Mouse (Mus musculus): ENCODE data around the gene Gm49333.
"Not testable (repeated sequence)": the region's sequence is repeated elsewhere in the genome, so short reads cannot be mapped to it uniquely, and the experiment has no call there.

Gm49333 gene

DNA sequence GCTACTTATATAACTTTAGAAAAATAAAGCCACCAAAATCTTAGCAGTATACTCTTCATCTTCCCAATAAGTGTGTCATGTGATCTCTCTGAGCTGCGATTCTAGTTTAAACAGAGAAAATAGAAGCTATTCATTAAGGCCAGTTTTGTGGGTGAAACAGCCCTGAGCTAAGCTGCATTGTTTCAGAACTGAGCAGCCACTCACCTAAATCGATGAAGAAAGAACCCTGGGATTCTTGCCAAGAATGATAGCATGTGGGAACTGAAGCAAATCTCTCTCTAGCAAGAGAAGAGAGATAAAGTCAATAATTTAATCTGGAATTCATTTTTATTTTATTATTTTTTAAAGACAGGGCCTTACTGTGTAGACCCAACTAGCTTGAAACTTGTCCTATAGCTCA lies 11.8 kb downstream of the Gm49333 start:
- DNase-seq (ENCODE audit: low spot score), result no peak

DNA sequence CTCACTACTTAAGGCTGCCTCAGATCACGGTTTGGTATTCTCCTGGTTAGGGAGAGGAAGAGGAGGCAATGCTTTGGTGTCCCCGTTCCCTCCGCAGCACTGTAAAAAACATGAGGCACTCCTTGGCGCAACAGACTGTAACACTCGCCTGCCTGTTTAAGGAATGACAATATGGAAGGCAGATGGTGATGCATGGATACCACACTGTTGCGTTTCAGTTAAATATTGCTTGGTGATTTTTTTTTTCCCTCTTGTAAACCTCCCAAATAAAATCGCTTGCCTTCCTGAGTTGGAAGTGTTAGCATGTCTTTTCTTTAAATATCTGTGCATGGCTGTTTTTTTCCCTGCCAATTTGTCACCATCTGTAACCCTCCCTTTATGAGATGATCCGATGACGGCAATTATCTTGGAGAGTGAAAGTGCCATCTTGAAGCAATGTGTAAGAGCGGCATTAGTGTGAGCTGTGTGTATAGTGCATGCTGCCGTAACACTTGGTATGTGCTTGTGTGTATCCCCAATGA lies 17.5 kb downstream of the Gm49333 start:
- no peak for DNase-seq (ENCODE audit: low spot score)

DNA sequence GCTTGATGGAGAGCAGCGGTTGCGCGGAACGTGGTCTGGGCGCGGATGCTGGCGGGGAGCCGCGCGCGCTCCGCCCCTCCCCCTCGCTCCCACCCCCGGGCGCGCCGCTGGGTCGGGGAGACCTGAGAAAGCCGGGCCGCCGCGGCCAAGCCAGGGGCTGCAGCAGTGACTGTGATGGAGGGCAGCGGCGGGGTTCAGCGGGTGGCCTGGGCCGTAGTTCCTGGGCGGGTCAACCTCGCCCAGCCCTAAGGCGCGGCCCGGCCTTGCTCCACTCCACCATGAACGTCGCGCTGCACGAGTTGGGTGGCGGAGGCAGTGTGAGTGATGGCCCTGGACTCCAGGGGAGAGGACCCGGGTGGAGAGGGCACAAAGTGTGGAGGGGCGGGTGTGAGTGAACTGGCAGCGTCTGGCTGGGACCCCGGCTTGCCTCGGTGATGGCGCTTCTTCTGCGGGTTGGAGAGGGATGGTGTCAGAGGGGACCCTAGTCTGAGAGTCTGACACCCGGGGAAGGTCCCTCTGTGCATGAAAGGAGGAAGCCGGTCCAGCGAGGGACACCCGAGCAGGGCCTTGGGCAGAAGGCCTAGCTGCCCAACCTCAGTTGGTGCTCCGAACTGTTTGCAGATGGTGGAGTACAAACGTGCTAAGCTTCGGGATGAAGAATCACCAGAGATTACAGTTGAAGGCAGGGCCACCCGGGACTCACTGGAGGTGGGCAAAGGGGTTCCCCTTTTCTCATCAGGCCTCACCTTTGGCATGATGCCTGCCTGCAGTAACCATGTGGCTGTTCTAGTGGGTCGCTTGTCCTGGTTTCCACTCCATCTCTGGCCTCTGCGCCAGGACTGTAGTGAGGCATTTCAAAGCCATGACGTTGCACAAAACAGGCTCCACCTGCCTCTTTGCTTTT lies 18.6 kb downstream of the Gm49333 start, which contains the start of gene Ece2:
Gene Ece2, plus strand, starts transcription at position 98 of the 904 bp plus-strand sequence.
- peak; percentile 52 for DNase-seq (ENCODE audit: low spot score)

DNA sequence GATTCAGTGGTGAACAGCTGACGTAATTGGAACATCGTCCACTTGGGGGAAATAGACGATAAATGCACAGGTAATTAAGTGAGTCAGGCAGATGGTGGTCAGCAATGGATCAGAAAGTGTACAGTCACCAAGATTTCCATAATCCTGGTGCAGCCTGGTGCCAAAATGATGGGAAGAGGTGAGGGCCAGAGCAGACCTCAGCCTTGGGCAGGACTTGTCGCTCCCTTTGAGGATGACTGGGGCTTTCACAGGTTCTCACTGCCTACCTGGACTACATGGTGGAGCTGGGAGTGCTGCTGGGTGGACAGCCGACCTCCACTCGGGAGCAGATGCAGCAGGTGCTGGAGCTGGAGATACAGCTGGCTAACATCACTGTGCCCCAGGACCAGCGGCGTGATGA lies 26.0 kb downstream of the Gm49333 start:
- no peak for DNase-seq (ENCODE audit: low spot score)

DNA sequence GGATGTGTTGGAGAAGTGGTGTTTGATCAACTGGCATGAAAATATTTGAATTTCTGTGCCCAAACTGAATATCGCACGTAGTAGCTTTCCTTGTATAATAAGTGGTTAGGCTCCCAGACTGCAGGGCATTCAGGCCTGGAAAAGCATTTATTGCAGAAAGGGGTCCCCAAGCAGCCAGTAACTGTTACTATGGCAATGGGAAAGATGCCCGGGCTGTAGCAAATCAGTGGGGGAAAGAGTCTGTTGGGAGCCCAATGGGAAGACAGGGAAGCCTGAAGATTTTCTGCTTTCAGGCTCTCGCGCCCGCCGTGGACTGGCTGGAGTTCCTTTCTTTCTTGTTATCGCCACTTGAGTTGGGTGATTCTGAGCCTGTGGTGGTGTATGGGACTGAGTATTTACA lies 27.0 kb downstream of the Gm49333 start:
- no peak for DNase-seq (ENCODE audit: low spot score)

DNA sequence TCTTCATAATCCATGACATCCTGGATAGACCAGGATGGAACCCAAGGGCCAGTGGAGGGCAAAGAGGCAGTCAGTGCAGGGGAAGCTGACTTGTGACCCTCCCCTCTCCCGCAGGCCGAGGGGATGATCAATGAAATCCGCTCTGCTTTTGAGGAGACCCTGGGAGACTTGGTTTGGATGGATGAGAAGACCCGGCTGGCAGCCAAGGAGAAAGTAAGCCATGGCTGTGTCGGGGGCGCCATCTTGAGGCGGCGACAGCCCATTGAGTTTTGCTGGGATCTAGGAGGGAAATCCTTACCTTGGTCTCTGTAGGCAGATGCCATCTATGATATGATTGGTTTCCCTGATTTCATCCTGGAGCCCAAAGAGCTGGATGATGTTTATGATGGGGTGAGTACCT lies 30.8 kb downstream of the Gm49333 start:
- peak; percentile 83 for DNase-seq (ENCODE audit: low spot score)

DNA sequence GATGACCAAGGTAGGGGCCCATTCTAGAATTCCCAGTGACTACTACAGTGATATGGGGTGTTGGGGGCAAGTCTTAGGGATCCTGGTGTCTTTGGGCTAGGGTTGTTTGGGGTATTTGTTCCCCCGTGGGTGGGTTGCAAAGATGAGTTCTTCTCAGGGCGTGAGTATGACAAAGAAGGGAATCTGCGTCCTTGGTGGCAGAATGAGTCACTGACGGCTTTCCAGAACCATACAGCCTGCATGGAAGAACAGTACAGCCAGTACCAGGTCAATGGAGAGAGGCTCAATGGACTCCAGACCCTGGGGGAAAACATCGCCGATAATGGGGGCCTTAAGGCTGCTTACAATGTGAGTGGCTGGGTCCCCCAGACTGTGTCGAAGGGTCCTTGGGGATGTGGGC lies 32.5 kb downstream of the Gm49333 start:
- DNase-seq (ENCODE audit: low spot score), result no peak

DNA sequence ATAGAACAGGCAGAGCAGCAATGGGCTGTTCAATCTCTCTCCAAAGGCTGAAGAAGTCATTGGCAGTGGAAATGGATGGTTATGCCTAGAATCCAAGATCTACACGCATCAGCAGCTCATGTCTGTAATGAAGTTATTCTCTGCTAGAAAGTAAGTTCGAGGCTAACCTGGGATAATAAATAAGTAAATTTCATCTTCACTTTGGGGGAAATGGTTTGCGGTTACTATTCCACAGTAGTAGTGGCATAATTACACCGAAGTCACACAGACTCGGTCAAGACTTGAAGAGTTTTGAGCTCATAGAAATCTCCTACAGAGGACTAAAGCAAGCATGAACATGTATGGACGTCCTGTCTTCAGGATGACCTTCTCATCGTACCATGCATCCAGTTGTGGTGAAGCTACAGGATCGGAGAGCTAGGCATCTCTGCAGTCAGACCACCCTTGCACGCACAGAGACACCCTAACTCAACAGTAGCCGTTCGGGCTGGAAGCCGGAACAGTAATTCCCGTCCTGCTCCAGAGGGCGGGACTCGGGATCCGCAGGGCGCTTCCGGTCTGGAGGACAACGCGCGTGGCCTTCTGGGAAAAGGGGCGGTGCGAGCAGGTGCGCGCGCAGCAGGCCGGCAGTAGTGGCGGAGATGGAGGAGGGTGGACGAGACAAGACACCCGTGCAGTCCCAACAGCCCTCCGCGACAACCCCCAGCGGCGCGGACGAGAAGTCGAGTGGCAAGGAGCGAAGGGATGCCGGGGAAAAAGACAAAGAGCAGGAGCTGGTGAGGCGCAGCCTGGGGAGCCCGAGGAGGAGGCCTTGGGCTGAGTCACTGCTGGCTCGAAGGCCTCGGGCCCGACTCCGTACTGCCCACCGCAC lies 39.9 kb downstream of the Gm49333 start, which contains the start of gene Psmd2:
Gene Psmd2, plus strand, starts transcription at position 577 of the 871 bp plus-strand sequence.
- DNase-seq (ENCODE audit: low spot score), result peak; percentile 98

DNA sequence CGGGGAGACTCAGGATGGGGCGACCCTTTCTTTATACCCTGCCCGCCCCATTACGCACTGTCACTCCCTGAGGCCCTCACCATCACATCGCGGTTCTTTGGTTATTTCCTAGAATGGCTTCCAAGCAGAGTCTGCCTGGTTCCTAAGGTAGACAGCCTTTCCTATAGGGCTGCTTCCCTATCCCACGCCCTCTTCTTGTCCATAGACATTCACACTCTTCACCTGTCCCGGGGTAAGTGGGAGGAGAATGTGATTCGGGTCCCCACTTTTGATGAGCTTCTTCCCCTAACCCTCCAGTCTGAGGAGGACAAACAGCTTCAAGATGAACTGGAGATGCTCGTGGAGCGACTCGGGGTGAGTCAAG lies 40.5 kb downstream of the Gm49333 start:
- peak; percentile 7 for DNase-seq (ENCODE audit: low spot score)

DNA sequence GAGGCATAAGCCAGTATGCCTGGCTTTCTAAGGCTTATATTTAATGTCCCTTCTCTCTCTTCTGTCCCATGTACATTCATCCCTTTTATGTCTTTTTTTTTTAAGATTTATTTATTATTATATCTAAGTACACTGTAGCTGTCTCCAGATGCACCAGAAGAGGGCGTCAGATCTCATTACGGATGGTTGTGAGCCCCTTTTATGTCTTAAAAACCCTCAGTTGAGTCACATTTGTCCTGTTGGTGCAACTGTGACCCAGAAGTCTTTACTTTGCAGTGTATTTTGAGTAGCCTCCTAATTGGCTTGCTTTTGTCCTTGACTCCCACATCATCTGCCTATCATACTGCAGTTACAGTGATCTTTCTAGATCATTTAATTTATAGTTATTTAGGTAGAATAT lies 41.9 kb downstream of the Gm49333 start:
- DNase-seq (ENCODE audit: low spot score), result no peak

DNA sequence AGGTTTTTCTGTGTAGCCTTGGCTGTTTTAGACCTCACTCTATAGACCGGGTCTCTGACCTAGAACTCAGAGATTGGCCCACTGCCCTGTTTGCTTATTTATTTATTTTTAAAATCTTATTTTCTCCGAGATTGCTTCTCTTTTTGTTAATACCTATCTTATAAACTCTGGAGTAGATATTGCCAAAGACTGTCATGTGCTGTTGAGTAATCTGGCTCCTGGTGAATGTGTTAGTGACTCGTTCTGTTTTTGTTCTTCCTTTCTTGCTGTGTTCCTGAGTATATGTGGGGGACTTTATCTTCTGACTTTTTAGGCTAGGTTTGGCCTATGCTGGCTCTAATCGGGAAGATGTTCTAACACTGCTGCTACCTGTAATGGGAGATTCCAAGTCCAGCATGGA lies 46.3 kb downstream of the Gm49333 start:
- DNase-seq (ENCODE audit: low spot score), result no peak

DNA sequence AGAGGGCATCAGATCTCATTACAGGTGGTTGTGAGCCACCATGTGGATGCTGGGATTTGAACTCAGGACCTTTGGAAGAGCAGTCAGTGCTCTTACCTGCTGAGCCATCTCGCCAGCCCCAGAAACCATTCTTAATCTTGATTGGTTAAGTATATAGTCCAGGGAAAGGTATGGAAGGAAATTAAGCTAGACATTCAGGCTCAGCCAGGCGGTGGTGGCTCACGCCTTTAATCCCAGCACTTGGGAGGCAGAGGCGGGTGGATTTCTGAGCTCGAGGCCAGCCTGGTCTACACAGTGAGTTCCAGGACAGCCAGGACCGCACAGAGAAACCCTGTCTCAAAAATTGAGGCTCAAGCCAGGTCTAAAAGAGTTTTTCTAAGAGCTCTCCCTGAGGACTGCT lies 56.6 kb downstream of the Gm49333 start, which contains the start of gene Eif4g1:
Gene Eif4g1, plus strand, starts transcription at position 301 of the 400 bp plus-strand sequence.
- not testable (repeated sequence) for DNase-seq (ENCODE audit: low spot score)

DNA sequence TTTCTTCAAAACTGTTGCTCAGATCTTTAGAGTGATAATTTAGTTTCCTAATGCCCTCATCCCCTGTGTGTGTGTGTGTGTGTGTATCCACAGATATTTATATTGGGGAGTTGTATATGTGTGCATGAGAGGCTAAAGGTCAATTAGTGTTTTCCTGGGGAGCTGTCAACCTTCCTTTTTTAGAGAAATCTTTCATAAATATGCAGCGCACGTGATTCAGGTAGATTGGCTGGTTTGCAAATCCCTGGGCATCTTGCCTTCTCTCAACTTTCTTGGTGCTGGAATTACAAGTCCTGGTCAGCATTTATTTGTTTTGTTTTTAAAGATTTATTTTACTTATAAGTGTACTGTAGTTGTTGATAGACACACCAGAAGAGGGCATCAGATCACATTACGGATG lies 58.9 kb downstream of the Gm49333 start:
- no peak for DNase-seq (ENCODE audit: low spot score)

DNA sequence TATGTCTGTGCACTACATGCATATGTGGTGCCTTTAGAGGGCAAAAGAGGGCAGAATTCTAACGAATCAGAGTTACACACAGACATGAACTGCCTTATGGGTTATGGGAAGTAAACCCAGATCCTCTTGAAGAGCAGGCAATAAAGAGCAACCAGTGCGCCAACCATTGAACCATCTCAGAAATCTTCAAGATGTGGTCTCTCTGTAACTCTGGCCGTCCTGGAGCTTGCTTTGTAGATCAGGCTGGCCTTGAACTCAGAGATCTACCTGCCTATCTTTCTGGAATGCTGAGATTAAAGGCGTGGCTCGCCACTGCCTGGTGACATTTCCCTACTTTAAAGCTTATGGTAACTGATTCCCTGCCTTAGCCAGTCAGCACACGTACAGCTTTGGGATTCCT lies 60.5 kb downstream of the Gm49333 start:
- peak; percentile 25 for DNase-seq (ENCODE audit: low spot score)

DNA sequence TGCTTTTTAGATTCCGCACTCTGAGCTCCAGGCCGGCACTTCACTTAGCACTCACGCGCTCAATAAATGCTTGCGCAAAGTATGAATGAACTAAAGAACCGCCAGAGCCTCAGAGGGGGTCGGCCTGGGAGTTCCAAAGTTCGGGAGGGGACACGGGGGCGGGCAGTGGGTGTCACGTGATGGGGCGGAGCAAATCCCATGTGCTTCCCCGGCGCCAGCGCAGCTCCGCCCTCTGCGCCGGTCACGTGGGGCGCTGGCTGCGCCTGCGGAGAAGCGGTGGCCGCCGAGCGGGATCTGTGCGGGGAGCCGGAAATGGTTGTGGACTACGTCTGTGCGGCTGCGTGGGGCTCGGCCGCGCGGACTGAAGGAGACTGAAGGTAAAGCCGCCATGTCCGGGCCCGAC lies 61.1 kb downstream of the Gm49333 start:
- DNase-seq (ENCODE audit: low spot score), result peak; percentile 97

DNA sequence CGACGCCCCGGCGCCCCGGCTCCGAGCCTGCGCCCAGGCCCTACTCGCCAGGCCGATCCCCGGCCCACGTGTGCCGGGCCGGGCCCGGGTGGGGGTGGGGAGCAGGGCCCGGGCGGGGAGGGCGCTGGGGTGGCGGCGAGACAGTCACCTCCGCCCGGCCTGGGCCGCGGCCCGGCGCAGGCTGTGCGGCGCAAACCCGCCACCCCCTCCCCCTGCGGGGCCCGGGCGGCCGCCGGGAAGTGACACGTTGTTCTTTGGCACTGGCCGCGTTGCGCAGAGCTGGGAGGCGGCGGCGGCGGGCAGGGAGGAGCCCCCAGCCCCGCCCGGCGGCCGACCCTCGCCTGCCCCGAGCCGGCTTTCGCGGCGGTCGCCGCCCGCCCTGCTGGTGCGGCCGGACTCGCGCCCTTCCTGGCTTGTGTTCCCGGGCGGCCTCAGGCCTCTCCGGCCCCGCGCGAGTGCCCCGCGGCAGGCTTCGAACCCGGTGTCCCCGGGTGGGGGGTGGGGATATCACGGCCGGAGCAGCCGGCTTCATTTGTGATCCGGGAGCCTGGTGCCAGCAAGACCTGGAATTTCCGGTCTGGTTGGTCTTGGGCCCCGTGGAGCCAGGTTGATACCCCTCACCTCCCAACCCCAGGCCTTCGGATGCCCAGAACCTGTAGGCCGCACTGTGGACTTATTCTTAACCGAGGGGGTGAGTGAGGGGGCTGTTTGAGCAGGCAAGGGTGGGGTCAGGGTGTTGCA lies 61.7 kb downstream of the Gm49333 start:
- peak; percentile 32 for DNase-seq (ENCODE audit: low spot score)

DNA sequence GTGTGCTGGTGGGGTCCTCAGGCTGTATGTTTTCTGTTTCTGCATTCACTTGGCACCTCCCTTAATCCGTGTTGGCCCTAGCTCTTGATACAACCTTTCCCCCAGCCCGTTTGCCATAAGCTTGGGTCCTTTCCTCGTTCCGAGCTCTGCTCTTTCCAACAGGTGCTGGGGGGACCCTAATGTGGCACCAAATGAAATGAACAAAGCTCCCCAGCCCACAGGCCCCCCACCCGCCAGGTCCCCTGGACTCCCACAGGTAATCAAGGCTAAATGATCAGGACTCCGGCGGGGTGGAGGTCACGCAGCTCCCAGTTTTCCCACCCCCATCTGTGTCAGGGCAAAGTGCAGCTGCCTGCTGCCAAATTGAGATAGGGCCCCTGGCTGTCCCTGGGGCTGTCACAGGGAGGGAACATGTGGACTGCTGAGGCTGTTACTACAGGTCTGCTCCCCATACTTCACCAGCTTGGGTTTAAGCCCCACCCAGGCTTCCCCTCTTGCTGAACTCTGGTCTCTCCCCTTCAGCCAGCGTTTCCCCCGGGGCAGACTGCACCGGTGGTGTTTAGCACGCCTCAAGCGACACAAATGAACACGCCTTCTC lies 62.4 kb downstream of the Gm49333 start:
- DNase-seq (ENCODE audit: low spot score), result no peak

DNA sequence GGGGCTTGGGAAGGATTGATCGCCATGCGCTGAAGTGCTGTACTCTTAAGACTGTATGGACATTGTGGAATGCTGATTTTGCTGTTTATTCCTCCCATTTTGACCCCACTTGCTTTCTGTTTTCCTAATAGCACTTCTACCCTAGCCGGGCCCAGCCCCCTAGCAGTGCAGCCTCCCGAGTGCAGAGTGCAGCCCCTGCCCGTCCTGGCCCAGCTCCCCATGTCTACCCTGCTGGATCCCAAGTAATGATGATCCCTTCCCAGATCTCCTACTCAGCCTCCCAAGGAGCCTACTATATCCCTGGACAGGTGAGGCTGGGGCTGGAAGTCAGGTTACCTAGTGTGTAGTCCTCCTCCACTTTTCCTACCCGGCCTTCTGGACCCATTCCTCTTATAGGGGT lies 63.8 kb downstream of the Gm49333 start:
- DNase-seq (ENCODE audit: low spot score), result no peak

DNA sequence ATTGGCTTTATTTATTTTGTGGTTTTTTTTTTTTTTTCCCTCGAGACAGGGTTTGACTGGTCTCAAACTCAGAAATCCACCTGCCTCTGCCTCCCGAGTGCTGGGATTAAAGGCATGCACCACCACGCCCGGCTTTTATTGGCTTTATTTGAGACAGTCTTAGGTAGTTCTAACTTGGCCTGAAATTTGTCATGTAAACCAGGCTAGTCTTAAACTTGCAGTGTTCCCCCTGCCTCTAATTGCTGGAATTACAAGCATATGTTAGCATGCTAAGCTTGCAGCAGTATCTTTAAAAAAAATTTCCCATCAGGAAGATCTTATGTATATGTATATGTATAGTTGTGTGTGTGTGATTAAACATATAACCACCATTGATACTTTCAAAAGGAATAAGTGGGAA lies 65.3 kb downstream of the Gm49333 start:
- DNase-seq (ENCODE audit: low spot score), result no peak

DNA sequence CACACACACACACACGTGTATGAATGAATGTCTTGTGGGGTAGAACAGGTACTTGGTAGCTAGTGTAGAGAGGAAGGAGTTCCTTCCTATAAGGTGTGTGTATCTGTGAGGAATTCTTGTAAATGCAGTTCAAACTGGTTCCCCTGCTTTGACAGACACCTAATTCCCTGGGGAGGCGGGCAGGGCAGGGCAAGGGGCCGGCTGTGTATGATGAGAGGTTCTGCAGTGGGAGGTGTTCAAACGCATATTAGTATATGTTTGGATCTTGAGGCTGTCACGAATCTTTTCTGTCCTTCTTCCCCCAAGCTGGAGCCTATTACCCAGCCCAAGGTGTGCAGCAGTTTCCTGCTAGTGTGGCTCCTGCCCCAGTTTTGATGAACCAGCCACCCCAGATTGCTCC lies 66.0 kb downstream of the Gm49333 start:
- DNase-seq (ENCODE audit: low spot score), result no peak

DNA sequence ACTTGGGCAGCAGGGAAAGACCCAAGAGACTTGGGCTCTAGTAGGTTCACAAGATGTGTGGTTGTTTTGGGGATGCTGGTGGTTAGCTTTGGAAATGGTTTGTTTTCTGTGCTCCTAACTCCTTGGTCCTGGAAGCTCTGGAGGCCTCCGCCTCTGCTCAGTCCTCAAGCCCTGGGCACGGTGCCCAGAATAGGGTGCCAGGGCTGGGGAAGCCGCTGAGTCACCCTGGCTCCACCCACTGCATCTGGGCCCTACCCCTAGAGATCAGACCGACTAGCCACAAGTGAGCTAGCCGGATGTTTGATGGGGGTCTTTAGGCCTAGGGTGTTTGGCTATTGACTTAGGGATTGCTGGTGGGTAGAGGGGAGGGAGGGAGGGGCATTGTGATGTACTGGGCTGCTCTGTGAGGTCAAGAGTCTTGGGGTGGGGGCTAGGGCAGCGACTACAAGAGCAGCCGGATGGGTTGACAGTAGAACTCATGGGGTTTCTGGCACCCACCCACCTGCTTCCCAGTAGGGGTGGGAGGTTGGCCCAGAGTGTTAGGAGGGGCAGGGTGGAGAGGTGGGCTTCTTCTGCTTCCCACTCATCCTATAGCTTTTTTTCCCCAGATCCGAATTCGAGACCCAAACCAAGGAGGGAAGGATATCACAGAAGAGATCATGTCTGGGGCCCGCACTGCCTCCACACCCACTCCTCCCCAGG lies 66.7 kb downstream of the Gm49333 start:
- DNase-seq (ENCODE audit: low spot score), result no peak

All from embryo, embryonic 10 days (tissue).